Mouse (Mus musculus): ENCODE measurements around the gene Gm21981.

- no peak for TF ChIP-seq ZNF384 (IDR thresholded peaks at IDR 0.05; ENCODE audit: low read depth, low read length)
- TF ChIP-seq CHD2 (IDR thresholded peaks at IDR 0.05; ENCODE audit: low read depth, low read length), result no peak
- no peak for TF ChIP-seq MAFK (IDR thresholded peaks at IDR 0.05; ENCODE audit: insufficient read depth, low read depth, low read length)
Measured at GRCm38 (mm10) chr17:47642992-47643391, 51.3 kb downstream of the Gm21981 start.

Measured in ES-E14 (cell line).